Mouse (Mus musculus) midbrain, postnatal 0 days (tissue): ENCODE measurements around the gene Rock2. TPM values are rescaled to one million over a fixed set of nuclear protein-coding genes. Genes with fewer than 3 reads are reported as not detected.

ENCODE experiments used
- ATAC-seq: fragments of 200-750 bp; cut with Nextera tagmentation; 2 replicates; pipeline ENCODE4 v1.8.0; 2017; ENCODE audit warnings: moderate number of reproducible peaks, mild to moderate bottlenecking, moderate TSS enrichment, moderate library complexity; ENCODE audit not compliant: low FRiP score
- DNase-seq: peaks from one replicate; pipeline ENCODE4 v3.0.0-alpha.2; 2015; ENCODE audit warnings: low spot score
- H3K27ac ChIP-seq: fragments of 300-500 bp; sonication (generic); 2 replicates; pipeline ENCODE4 v1.5.1; 2014; ENCODE audit warnings: low read depth, mild to moderate bottlenecking, low read length, mixed read lengths
- H3K27me3 ChIP-seq: fragments of 300-500 bp; sonication (generic); 2 replicates; pipeline ENCODE4 v1.6.1; 2014; ENCODE audit warnings: low read length, control low read depth, mixed read lengths; ENCODE audit not compliant: insufficient read depth
- H3K36me3 ChIP-seq: fragments of 300-500 bp; sonication (generic); 2 replicates; pipeline ENCODE4 v1.6.1; 2014; ENCODE audit warnings: low read length, control low read depth, mixed read lengths; ENCODE audit not compliant: insufficient read depth
- H3K4me1 ChIP-seq: fragments of 300-500 bp; sonication (generic); 2 replicates; pipeline ENCODE4 v1.6.1; 2014; ENCODE audit warnings: mild to moderate bottlenecking, control low read depth, antibody characterized with exemption, low read length, mixed read lengths; ENCODE audit not compliant: insufficient read depth
- H3K4me2 ChIP-seq: fragments of 300-500 bp; sonication (generic); 2 replicates; pipeline ENCODE4 v1.6.1; 2014; ENCODE audit warnings: low read depth, mild to moderate bottlenecking, low read length, mixed read lengths; ENCODE audit not compliant: poor library complexity, severe bottlenecking
- H3K4me3 ChIP-seq: fragments of 300-500 bp; sonication (generic); 2 replicates; pipeline ENCODE4 v1.5.1; 2014; ENCODE audit warnings: low read depth, mild to moderate bottlenecking, low read length, moderate library complexity
- H3K9ac ChIP-seq: fragments of 300-500 bp; sonication (generic); replicated peaks from 2 replicates; pipeline ENCODE4 v1.6.1; 2014; ENCODE audit warnings: mild to moderate bottlenecking, low read length, moderate library complexity, mixed read lengths; ENCODE audit not compliant: poor library complexity, severe bottlenecking
- H3K9me3 ChIP-seq: fragments of 300-500 bp; sonication (generic); 2 replicates; pipeline ENCODE4 v1.6.1; 2016; ENCODE audit warnings: low read length, control low read depth
- CTCF ChIP-seq: IDR thresholded peaks from 2 replicates; pipeline ENCODE4 v1.5.1; 2016; ENCODE audit warnings: antibody characterized with exemption, mild to moderate bottlenecking
- WGBS: fragments of 180-500 bp; shearing (Covaris S2); extraction: QIAGEN DNeasy Blood & Tissue Kit; methylation state at CpG from one replicate; pipeline ENCODE4 v1.1.7; 2014; 5-methylcytosine and 5-hydroxymethylcytosine counted together
- polyA plus RNA-seq: library from polyadenylated mRNA; unstranded; fragments of >200 nt; fragmentation: Nextera tagmentation; extraction: Ambion mirVana; gene quantifications from 2 replicates; pipeline ENCODE4 v1.2.1, GENCODE M21; 2015
- total RNA-seq: library from RNA; depleted of rRNA; stranded (reverse); fragments of >200 nt; gene quantifications from 2 replicates; pipeline ENCODE4 v1.2.3, GENCODE M21; 2014

Rock2 gene
- total and polyA plus RNA-seq, 2 experiments from 2014 or later = 12.7 to 27.3 TPM

- H3K4me3 ChIP-seq = no peak overlapping the region
- H3K9me3 ChIP-seq = no peaks in the 10 kb centered on the region
- no peak overlapping the region for H3K4me2 ChIP-seq
- no peaks in the 10 kb centered on the region for H3K4me1 ChIP-seq
- no peak for TF ChIP-seq CTCF
- H3K27ac ChIP-seq = no peak overlapping the region
- 81% methylated on average over 1 of the region's 1 CpGs for WGBS
- no peak for ATAC-seq
- no peaks in the 10 kb centered on the region for H3K36me3 ChIP-seq
- no peaks in the 10 kb centered on the region for H3K27me3 ChIP-seq
- DNase-seq = no peak
- no peak overlapping the region for H3K9ac ChIP-seq
Observed at GRCm38 (mm10) chr12:16879369-16879768, 15.3 kb upstream of the Rock2 start.

GRCm38 (mm10) chr12:16880077-16880476, 14.6 kb upstream of the Rock2 start:
- Histone ChIP-seq H3K4me3 (no peak overlapping the region), H3K4me1 (no peaks in the 10 kb centered on the region), H3K27ac (no peak overlapping the region), H3K36me3 (no peaks in the 10 kb centered on the region), H3K9ac (no peak overlapping the region), H3K9me3 (no peaks in the 10 kb centered on the region), H3K4me2 (no peak overlapping the region), H3K27me3 (no peaks in the 10 kb centered on the region)
- no peak for TF ChIP-seq CTCF
- no peak for ATAC-seq
- 88% methylated on average over 4 of the region's 4 CpGs for WGBS
- no peak for DNase-seq

- Histone ChIP-seq H3K4me1 (no peaks in the 10 kb centered on the region), H3K4me3 (no peak overlapping the region), H3K27me3 (no peaks in the 10 kb centered on the region), H3K27ac (no peak overlapping the region), H3K36me3 (no peaks in the 10 kb centered on the region), H3K9ac (no peak overlapping the region), H3K9me3 (no peaks in the 10 kb centered on the region), H3K4me2 (no peak overlapping the region)
- 90% methylated on average over 3 of the region's 3 CpGs for WGBS
- TF ChIP-seq CTCF = no peak
- no peak for DNase-seq
- ATAC-seq = no peak
Observed at GRCm38 (mm10) chr12:16882442-16882841, 12.3 kb upstream of the Rock2 start.

- Histone ChIP-seq H3K4me2 (no peak overlapping the region), H3K27ac (no peak overlapping the region), H3K36me3 (no peaks in the 10 kb centered on the region), H3K9me3 (no peaks in the 10 kb centered on the region), H3K9ac (no peak overlapping the region), H3K4me1 (no peaks in the 10 kb centered on the region), H3K4me3 (no peak overlapping the region), H3K27me3 (no peaks in the 10 kb centered on the region)
- no peak for TF ChIP-seq CTCF
- DNase-seq (no peak), ATAC-seq (no peak)
- 59% methylated on average over 7 of the region's 7 CpGs for WGBS
Observed at GRCm38 (mm10) chr12:16883111-16883510, 11.6 kb upstream of the Rock2 start.

- no peak overlapping the region for H3K27ac ChIP-seq
- no peak overlapping the region for H3K4me3 ChIP-seq
- no peak for DNase-seq
- no peaks in the 10 kb centered on the region for H3K4me1 ChIP-seq
- no peaks in the 10 kb centered on the region for H3K36me3 ChIP-seq
- no peak for ATAC-seq
- TF ChIP-seq CTCF = no peak
- no peaks in the 10 kb centered on the region for H3K27me3 ChIP-seq
- WGBS = 82% methylated on average over 4 of the region's 4 CpGs
- H3K9me3 ChIP-seq = no peaks in the 10 kb centered on the region
- H3K9ac ChIP-seq = no peak overlapping the region
- no peak overlapping the region for H3K4me2 ChIP-seq
Observed at GRCm38 (mm10) chr12:16884534-16884933, 10.2 kb upstream of the Rock2 start.

GRCm38 (mm10) chr12:16886354-16886753, 8.3 kb upstream of the Rock2 start:
- WGBS = 90% methylated on average over 6 of the region's 6 CpGs
- no peak overlapping the region for H3K4me3 ChIP-seq
- H3K27me3 ChIP-seq = no peaks in the 10 kb centered on the region
- H3K4me2 ChIP-seq = no peak overlapping the region
- ATAC-seq (no peak), DNase-seq (no peak)
- H3K9me3 ChIP-seq = no peaks in the 10 kb centered on the region
- H3K27ac ChIP-seq = no peak overlapping the region
- TF ChIP-seq CTCF = no peak
- no peaks in the 10 kb centered on the region for H3K36me3 ChIP-seq
- H3K4me1 ChIP-seq = no peaks in the 10 kb centered on the region
- no peak overlapping the region for H3K9ac ChIP-seq

- H3K4me3 ChIP-seq = no peak overlapping the region
- no peaks in the 10 kb centered on the region for H3K9me3 ChIP-seq
- H3K4me1 ChIP-seq = peaks cover 12% of the 10 kb centered on the region; the same call in 1 of the 2 replicates
- ATAC-seq = no peak
- H3K36me3 ChIP-seq = no peaks in the 10 kb centered on the region
- TF ChIP-seq CTCF = no peak
- no peaks in the 10 kb centered on the region for H3K27me3 ChIP-seq
- WGBS = 86% methylated on average over 2 of the region's 2 CpGs
- no peak overlapping the region for H3K4me2 ChIP-seq
- no peak for DNase-seq
- H3K27ac ChIP-seq = no peak overlapping the region
- H3K9ac ChIP-seq = no peak overlapping the region
Observed at GRCm38 (mm10) chr12:16893039-16893438, 1.7 kb upstream of the Rock2 start.
